Mouse (Mus musculus): ENCODE data around the gene Otud7a. TPM values are rescaled to one million over a fixed set of nuclear protein-coding genes. Genes with fewer than 3 reads are reported as not detected.

The Otud7a gene
- total RNA-seq, 2 experiments from 2014 or later = 61.3 to 66.2 TPM

- intact Hi-C loops (cut with DNase I) = loop anchor here (2.0 to 10.0 kb wide), 6 partner anchors 140 to 990 kb away; partner anchors contain the start of gene Trpm1
- peak in 1 of 2 experiments; percentile 84 for DNase-seq (ENCODE audit: extremely low spot score in 1 of 2, low spot score in 2 of 2)
Measured at GRCm38 (mm10) chr7:63754573-63755475, 310.3 kb downstream of the Otud7a start.

- intact Hi-C loops (cut with DNase I) = loop anchor here (2.0 to 10.0 kb wide), 6 partner anchors 139 to 989 kb away; partner anchors contain the start of gene Trpm1
- DNase-seq (ENCODE audit: extremely low spot score in 1 of 2, low spot score in 2 of 2) = peak; percentile 72 to 91
Measured at GRCm38 (mm10) chr7:63755476-63755948, 311.0 kb downstream of the Otud7a start.

GRCm38 (mm10) chr7:63757136-63757677 is 312.7 kb downstream of the Otud7a start:
- DNase-seq (ENCODE audit: extremely low spot score in 1 of 2, low spot score in 2 of 2) = peak in 1 of 2 experiments; percentile 34
- intact Hi-C loops (cut with DNase I) = loop anchor here (10.0 kb wide), 5 partner anchors 138 to 988 kb away; partner anchors contain the start of gene Trpm1

- intact Hi-C loops (cut with DNase I) = loop anchor here (10.0 kb wide), 5 partner anchors 137 to 987 kb away; partner anchors contain the start of gene Trpm1
Measured at GRCm38 (mm10) chr7:63757678-63758239, 313.2 kb downstream of the Otud7a start.

GRCm38 (mm10) chr7:63758240-63758826 is 313.8 kb downstream of the Otud7a start:
- intact Hi-C loops (cut with DNase I) = loop anchor here (10.0 kb wide), 5 partner anchors 136 to 986 kb away; partner anchors contain the start of gene Trpm1
- peak in 1 of 2 experiments; percentile 65 for DNase-seq (ENCODE audit: extremely low spot score in 1 of 2, low spot score in 2 of 2)

More at GRCm38 (mm10) chr7:63757678-63758239, 313.2 kb downstream of the Otud7a start:
- no peak for DNase-seq (ENCODE audit: extremely low spot score in 1 of 2, low spot score in 2 of 2)

GRCm38 (mm10) chr7:63759606-63760005 is 315.1 kb downstream of the Otud7a start:
- intact Hi-C loops (cut with DNase I) = loop anchor here (10.0 kb wide), 5 partner anchors 135 to 985 kb away; partner anchors contain the start of gene Trpm1
- no peak for DNase-seq (ENCODE audit: extremely low spot score in 1 of 2, low spot score in 2 of 2)

- DNase-seq (ENCODE audit: extremely low spot score in 1 of 2, low spot score in 2 of 2) = no peak
- intact Hi-C loops (cut with DNase I) = no loop called here
Measured at GRCm38 (mm10) chr7:63762529-63762928, 318.0 kb downstream of the Otud7a start.

- intact Hi-C loops (cut with DNase I) = no loop called here
- no peak for DNase-seq (ENCODE audit: extremely low spot score in 1 of 2, low spot score in 2 of 2)
Measured at GRCm38 (mm10) chr7:63768398-63769029, 324.0 kb downstream of the Otud7a start.

GRCm38 (mm10) chr7:63773268-63773667 is 328.7 kb downstream of the Otud7a start:
- intact Hi-C loops (cut with DNase I) = no loop called here
- DNase-seq (ENCODE audit: extremely low spot score in 1 of 2, low spot score in 2 of 2) = no peak

GRCm38 (mm10) chr7:63774291-63774690 is 329.7 kb downstream of the Otud7a start:
- no peak for DNase-seq (ENCODE audit: extremely low spot score in 1 of 2, low spot score in 2 of 2)
- intact Hi-C loops (cut with DNase I) = no loop called here

- DNase-seq (ENCODE audit: extremely low spot score in 1 of 2, low spot score in 2 of 2) = no peak
- intact Hi-C loops (cut with DNase I) = no loop called here
Measured at GRCm38 (mm10) chr7:63777328-63777727, 332.8 kb downstream of the Otud7a start.

GRCm38 (mm10) chr7:63780821-63781220 is 336.3 kb downstream of the Otud7a start:
- intact Hi-C loops (cut with DNase I) = no loop called here
- no peak for DNase-seq (ENCODE audit: extremely low spot score in 1 of 2, low spot score in 2 of 2)

- intact Hi-C loops (cut with DNase I) = no loop called here
- DNase-seq (ENCODE audit: extremely low spot score in 1 of 2, low spot score in 2 of 2) = no peak
Measured at GRCm38 (mm10) chr7:63789743-63790142, 345.2 kb downstream of the Otud7a start.

- DNase-seq (ENCODE audit: extremely low spot score in 1 of 2, low spot score in 2 of 2) = peak; percentile 13 to 74
- intact Hi-C loops (cut with DNase I) = no loop called here
Measured at GRCm38 (mm10) chr7:63796001-63796632, 351.6 kb downstream of the Otud7a start.

GRCm38 (mm10) chr7:63798446-63798845 is 353.9 kb downstream of the Otud7a start:
- no peak for DNase-seq (ENCODE audit: extremely low spot score in 1 of 2, low spot score in 2 of 2)
- intact Hi-C loops (cut with DNase I) = no loop called here

- DNase-seq (ENCODE audit: extremely low spot score in 1 of 2, low spot score in 2 of 2) = no peak
- intact Hi-C loops (cut with DNase I) = no loop called here
Measured at GRCm38 (mm10) chr7:63799304-63799703, 354.8 kb downstream of the Otud7a start.

- intact Hi-C loops (cut with DNase I) = no loop called here
- DNase-seq (ENCODE audit: extremely low spot score in 1 of 2, low spot score in 2 of 2) = peak in 1 of 2 experiments; percentile 60
Measured at GRCm38 (mm10) chr7:63802751-63803150, 358.2 kb downstream of the Otud7a start.

All from left cerebral cortex, postnatal 10 days (tissue).